Mouse (Mus musculus): ENCODE data around the gene Rnf151. TPM values are rescaled to one million over a fixed set of nuclear protein-coding genes. Genes with fewer than 3 reads are reported as not detected.

The Rnf151 gene
- 0.26 TPM in 1 of 2 replicates, not detected in the other for polyA plus RNA-seq (2015; fragmentation: Nextera tagmentation; extraction: Ambion mirVana)

- WGBS, result 91% methylated on average over 4 of the region's 4 CpGs
These were observed at the start of gene Rnf151, which contains the start of gene Rps2 for GRCm38 (mm10) chr17:24717943-24718342. Rnf151 (minus strand) TSS chr17:24718063. Rps2 (plus strand) TSS chr17:24718116.

GRCm38 (mm10) chr17:24766266-24766875 lies 48.5 kb upstream of the Rnf151 start:
- peak; percentile 78 for ATAC-seq (ENCODE audit: low FRiP score, low TSS enrichment)
- H3K4me1 ChIP-seq (ENCODE audit: insufficient read depth, low read length), result peaks cover 62% of the 10 kb centered on the region
- H3K27ac ChIP-seq (ENCODE audit: low read length), result peak overlapping the region; percentile 90
- no peaks in the 10 kb centered on the region for H3K27me3 ChIP-seq (ENCODE audit: insufficient read depth, low read length)
- no peak overlapping the region; the same call in 1 of the 2 replicates for H3K4me2 ChIP-seq (replicated peaks; ENCODE audit: low read depth, low read length)
- 10% methylated on average over 12 of the region's 12 CpGs for WGBS
- H3K9ac ChIP-seq (replicated peaks; ENCODE audit: low read length), result no peak overlapping the region
- H3K4me3 ChIP-seq (ENCODE audit: low read length), result no peak overlapping the region
- H3K36me3 ChIP-seq (ENCODE audit: insufficient read depth, low read length), result no peaks in the 10 kb centered on the region
- H3K9me3 ChIP-seq (ENCODE audit: low read length), result no peaks in the 10 kb centered on the region

More at GRCm38 (mm10) chr17:24717943-24718342, at the start of gene Rnf151, which contains the start of gene Rps2:
- Histone ChIP-seq H3K9ac (replicated peaks; ENCODE audit: low read length) (peak within 1 kb of the TSS; percentile 92), H3K27me3 (ENCODE audit: insufficient read depth, low read length) (no peaks in the 10 kb centered on the region), H3K4me3 (ENCODE audit: low read length) (peak within 1 kb of the TSS; percentile 96), H3K27ac (ENCODE audit: low read length) (no peak within 1 kb of the TSS), H3K9me3 (ENCODE audit: low read length) (no peaks in the 10 kb centered on the region), H3K4me1 (ENCODE audit: insufficient read depth, low read length) (peaks cover 36% of the 10 kb centered on the region), H3K4me2 (replicated peaks; ENCODE audit: low read depth, low read length) (peak within 1 kb of the TSS; percentile 59), H3K36me3 (ENCODE audit: insufficient read depth, low read length) (peaks cover 20% of the 10 kb centered on the region)
- ATAC-seq (ENCODE audit: low FRiP score, low TSS enrichment), result no peak

GRCm38 (mm10) chr17:24765016-24765905 lies 47.4 kb upstream of the Rnf151 start:
- peak; percentile 60 for ATAC-seq (ENCODE audit: low FRiP score, low TSS enrichment)
- Histone ChIP-seq H3K27me3 (ENCODE audit: insufficient read depth, low read length) (no peaks in the 10 kb centered on the region), H3K4me3 (ENCODE audit: low read length) (no peak overlapping the region), H3K9ac (replicated peaks; ENCODE audit: low read length) (peak overlapping the region; percentile 44), H3K4me2 (replicated peaks; ENCODE audit: low read depth, low read length) (peak overlapping the region; percentile 33), H3K36me3 (ENCODE audit: insufficient read depth, low read length) (no peaks in the 10 kb centered on the region), H3K27ac (ENCODE audit: low read length) (peak overlapping the region; percentile 90), H3K9me3 (ENCODE audit: low read length) (no peaks in the 10 kb centered on the region), H3K4me1 (ENCODE audit: insufficient read depth, low read length) (peaks cover 63% of the 10 kb centered on the region)
- WGBS, result 28% methylated on average over 21 of the region's 22 CpGs

- H3K9me3 ChIP-seq (ENCODE audit: low read length), result no peaks in the 10 kb centered on the region
- ATAC-seq (ENCODE audit: low FRiP score, low TSS enrichment), result peak; percentile 63
- H3K27ac ChIP-seq (ENCODE audit: low read length), result peak overlapping the region; percentile 81
These were observed 43.3 kb upstream of the Rnf151 start for GRCm38 (mm10) chr17:24761121-24761520.

GRCm38 (mm10) chr17:24757394-24757793 lies 39.5 kb upstream of the Rnf151 start:
- 78% methylated on average over 1 of the region's 1 CpGs for WGBS
- ATAC-seq (ENCODE audit: low FRiP score, low TSS enrichment), result 0 out of 2 replicates have a peak, but pooled peaks have one; percentile 32

More at GRCm38 (mm10) chr17:24761121-24761520, 43.3 kb upstream of the Rnf151 start:
- Histone ChIP-seq H3K9ac (replicated peaks; ENCODE audit: low read length) (no peak overlapping the region), H3K4me1 (ENCODE audit: insufficient read depth, low read length) (peaks cover 42% of the 10 kb centered on the region), H3K36me3 (ENCODE audit: insufficient read depth, low read length) (no peaks in the 10 kb centered on the region), H3K4me2 (replicated peaks; ENCODE audit: low read depth, low read length) (no peak overlapping the region), H3K4me3 (ENCODE audit: low read length) (no peak overlapping the region), H3K27me3 (ENCODE audit: insufficient read depth, low read length) (no peaks in the 10 kb centered on the region)
- 30% methylated on average over 5 of the region's 5 CpGs for WGBS

GRCm38 (mm10) chr17:24752415-24753394 lies 34.8 kb upstream of the Rnf151 start, which contains the start of gene Hs3st6:
Hs3st6 (plus strand) TSS chr17:24752988.
- under 1% methylated on average over 58 of the region's 82 CpGs for WGBS
- ATAC-seq (ENCODE audit: low FRiP score, low TSS enrichment), result peak; percentile 92
- H3K36me3 ChIP-seq (ENCODE audit: insufficient read depth, low read length), result no peaks in the 10 kb centered on the region
- H3K4me1 ChIP-seq (ENCODE audit: insufficient read depth, low read length), result peaks cover 24% of the 10 kb centered on the region
- peak within 1 kb of the TSS; percentile 67 for H3K4me3 ChIP-seq (ENCODE audit: low read length)
- no peaks in the 10 kb centered on the region for H3K9me3 ChIP-seq (ENCODE audit: low read length)
- H3K27me3 ChIP-seq (ENCODE audit: insufficient read depth, low read length), result peaks cover 52% of the 10 kb centered on the region
- peak within 1 kb of the TSS; percentile 96 for H3K4me2 ChIP-seq (replicated peaks; ENCODE audit: low read depth, low read length)
- H3K9ac ChIP-seq (replicated peaks; ENCODE audit: low read length), result peak within 1 kb of the TSS; percentile 71
- no peak within 1 kb of the TSS; the same call in 1 of the 2 replicates for H3K27ac ChIP-seq (ENCODE audit: low read length)

More at GRCm38 (mm10) chr17:24757394-24757793, 39.5 kb upstream of the Rnf151 start:
- peaks cover 27% of the 10 kb centered on the region for H3K27me3 ChIP-seq (ENCODE audit: insufficient read depth, low read length)
- H3K4me2 ChIP-seq (replicated peaks; ENCODE audit: low read depth, low read length), result no peak overlapping the region
- no peak overlapping the region for H3K4me3 ChIP-seq (ENCODE audit: low read length)
- H3K9me3 ChIP-seq (ENCODE audit: low read length), result no peaks in the 10 kb centered on the region
- H3K27ac ChIP-seq (ENCODE audit: low read length), result no peak overlapping the region
- H3K9ac ChIP-seq (replicated peaks; ENCODE audit: low read length), result no peak overlapping the region
- peaks cover 37% of the 10 kb centered on the region for H3K4me1 ChIP-seq (ENCODE audit: insufficient read depth, low read length)
- H3K36me3 ChIP-seq (ENCODE audit: insufficient read depth, low read length), result no peaks in the 10 kb centered on the region

GRCm38 (mm10) chr17:24751528-24751927 lies 33.7 kb upstream of the Rnf151 start:
- WGBS, result 35% methylated on average over 4 of the region's 4 CpGs
- Histone ChIP-seq H3K27me3 (ENCODE audit: insufficient read depth, low read length) (peaks cover 52% of the 10 kb centered on the region), H3K4me2 (replicated peaks; ENCODE audit: low read depth, low read length) (no peak overlapping the region)

GRCm38 (mm10) chr17:24746986-24747385 lies 29.1 kb upstream of the Rnf151 start:
- peak; percentile 55; the same call in 1 of the 2 replicates for ATAC-seq (ENCODE audit: low FRiP score, low TSS enrichment)
- H3K27me3 ChIP-seq (ENCODE audit: insufficient read depth, low read length), result peaks cover 22% of the 10 kb centered on the region
- H3K36me3 ChIP-seq (ENCODE audit: insufficient read depth, low read length), result no peaks in the 10 kb centered on the region
- no peak overlapping the region for H3K4me3 ChIP-seq (ENCODE audit: low read length)
- no peak overlapping the region for H3K4me2 ChIP-seq (replicated peaks; ENCODE audit: low read depth, low read length)
- no peak overlapping the region for H3K27ac ChIP-seq (ENCODE audit: low read length)
- peaks cover 8% of the 10 kb centered on the region; the same call in 1 of the 2 replicates for H3K4me1 ChIP-seq (ENCODE audit: insufficient read depth, low read length)
- 37% methylated on average over 4 of the region's 4 CpGs for WGBS
- no peak overlapping the region for H3K9ac ChIP-seq (replicated peaks; ENCODE audit: low read length)
- H3K9me3 ChIP-seq (ENCODE audit: low read length), result no peaks in the 10 kb centered on the region

More at GRCm38 (mm10) chr17:24751528-24751927, 33.7 kb upstream of the Rnf151 start:
- ATAC-seq (ENCODE audit: low FRiP score, low TSS enrichment), result no peak
- Histone ChIP-seq H3K4me1 (ENCODE audit: insufficient read depth, low read length) (peaks cover 30% of the 10 kb centered on the region), H3K27ac (ENCODE audit: low read length) (no peak overlapping the region), H3K9ac (replicated peaks; ENCODE audit: low read length) (no peak overlapping the region), H3K36me3 (ENCODE audit: insufficient read depth, low read length) (no peaks in the 10 kb centered on the region), H3K4me3 (ENCODE audit: low read length) (no peak overlapping the region), H3K9me3 (ENCODE audit: low read length) (no peaks in the 10 kb centered on the region)
